Mouse (Mus musculus): ENCODE results near the gene Clpp. TPM values are rescaled to one million over a fixed set of nuclear protein-coding genes. Genes with fewer than 3 reads are reported as not detected.

Gene Clpp
- polyA plus RNA-seq, 2 experiments = 139 to 150 TPM

DNA sequence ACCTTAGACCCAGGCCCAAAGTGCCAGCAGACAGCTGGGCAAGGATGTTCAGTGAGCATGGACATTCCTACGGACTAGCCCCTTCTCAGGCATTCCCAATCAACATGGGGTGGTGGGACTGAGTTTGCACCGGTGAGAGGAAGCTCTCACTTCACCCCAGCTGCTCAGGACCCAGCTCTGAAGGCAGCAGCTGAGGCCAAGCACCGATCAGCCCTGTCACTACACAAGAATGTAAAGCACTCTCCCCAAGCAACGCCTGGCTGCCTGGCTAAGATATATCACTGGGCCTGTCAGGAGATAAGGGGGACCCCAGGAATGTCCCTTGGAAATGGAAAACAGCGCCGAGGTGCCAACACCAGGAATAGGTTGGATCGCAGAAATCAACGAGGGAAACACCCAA is 11.1 kb downstream of the Clpp start:
- H3K4me1 ChIP-seq (ENCODE audit: control insufficient read depth, insufficient read depth, low read length) = peaks cover 8% of the 10 kb centered on the region; the same call in 1 of the 2 replicates
- no peak overlapping the region for H3K4me3 ChIP-seq (replicated peaks; ENCODE audit: low read length)
- peaks cover 47% of the 10 kb centered on the region for H3K36me3 ChIP-seq (ENCODE audit: control insufficient read depth, insufficient read depth, low read length)
- ATAC-seq (ENCODE audit: low FRiP score, low read depth) = no peak
- H3K27me3 ChIP-seq (ENCODE audit: control insufficient read depth, insufficient read depth, low read length) = no peaks in the 10 kb centered on the region
- TF ChIP-seq POLR2A (IDR thresholded peaks at IDR 0.05; ENCODE audit: borderline replicate concordance, extremely low read depth, insufficient read depth, insufficient read length) = no peak
- WGBS = 74% methylated on average over 8 of the region's 8 CpGs
- H3K4me2 ChIP-seq (replicated peaks; ENCODE audit: low read depth, low read length, severe bottlenecking) = no peak overlapping the region
- DNase-seq (ENCODE audit: low spot score) = no peak
- H3K27ac ChIP-seq (replicated peaks; ENCODE audit: low read depth, low read length) = no peak overlapping the region
- no peaks in the 10 kb centered on the region for H3K9me3 ChIP-seq (ENCODE audit: control insufficient read depth, low read length)
- H3K9ac ChIP-seq (ENCODE audit: low read depth, low read length, severe bottlenecking) = no peak overlapping the region

DNA sequence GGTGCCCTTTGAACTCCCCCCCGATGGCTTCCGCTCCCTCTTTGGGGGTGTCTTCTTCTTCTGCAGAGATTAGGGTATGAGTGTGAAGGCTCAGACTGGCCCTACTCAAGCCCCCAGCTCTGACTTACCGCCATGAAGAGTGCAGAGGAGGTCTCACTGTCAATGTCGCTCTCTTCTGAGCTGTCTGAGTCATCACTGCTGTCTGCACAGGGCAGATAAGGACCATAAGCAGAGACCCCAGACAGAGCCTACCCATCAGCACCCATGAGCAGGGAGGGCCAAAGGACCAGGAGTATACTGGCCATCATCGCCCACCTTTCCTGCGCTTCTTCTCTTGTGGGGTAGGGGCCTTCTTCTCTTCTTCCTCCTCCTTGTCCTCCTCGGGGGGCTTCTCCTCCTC is 13.9 kb downstream of the Clpp start:
- no peaks in the 10 kb centered on the region for H3K27me3 ChIP-seq (ENCODE audit: control insufficient read depth, insufficient read depth, low read length)
- no peak for DNase-seq (ENCODE audit: low spot score)
- H3K9me3 ChIP-seq (ENCODE audit: control insufficient read depth, low read length) = no peaks in the 10 kb centered on the region
- peaks cover 71% of the 10 kb centered on the region for H3K36me3 ChIP-seq (ENCODE audit: control insufficient read depth, insufficient read depth, low read length)
- H3K27ac ChIP-seq (replicated peaks; ENCODE audit: low read depth, low read length) = no peak overlapping the region
- no peak for ATAC-seq (ENCODE audit: low FRiP score, low read depth)
- WGBS = 91% methylated on average over 7 of the region's 7 CpGs
- H3K9ac ChIP-seq (ENCODE audit: low read depth, low read length, severe bottlenecking) = no peak overlapping the region
- H3K4me2 ChIP-seq (replicated peaks; ENCODE audit: low read depth, low read length, severe bottlenecking) = no peak overlapping the region
- no peak overlapping the region for H3K4me3 ChIP-seq (replicated peaks; ENCODE audit: low read length)
- H3K4me1 ChIP-seq (ENCODE audit: control insufficient read depth, insufficient read depth, low read length) = no peaks in the 10 kb centered on the region
- no peak for TF ChIP-seq POLR2A (IDR thresholded peaks at IDR 0.05; ENCODE audit: borderline replicate concordance, extremely low read depth, insufficient read depth, insufficient read length)

DNA sequence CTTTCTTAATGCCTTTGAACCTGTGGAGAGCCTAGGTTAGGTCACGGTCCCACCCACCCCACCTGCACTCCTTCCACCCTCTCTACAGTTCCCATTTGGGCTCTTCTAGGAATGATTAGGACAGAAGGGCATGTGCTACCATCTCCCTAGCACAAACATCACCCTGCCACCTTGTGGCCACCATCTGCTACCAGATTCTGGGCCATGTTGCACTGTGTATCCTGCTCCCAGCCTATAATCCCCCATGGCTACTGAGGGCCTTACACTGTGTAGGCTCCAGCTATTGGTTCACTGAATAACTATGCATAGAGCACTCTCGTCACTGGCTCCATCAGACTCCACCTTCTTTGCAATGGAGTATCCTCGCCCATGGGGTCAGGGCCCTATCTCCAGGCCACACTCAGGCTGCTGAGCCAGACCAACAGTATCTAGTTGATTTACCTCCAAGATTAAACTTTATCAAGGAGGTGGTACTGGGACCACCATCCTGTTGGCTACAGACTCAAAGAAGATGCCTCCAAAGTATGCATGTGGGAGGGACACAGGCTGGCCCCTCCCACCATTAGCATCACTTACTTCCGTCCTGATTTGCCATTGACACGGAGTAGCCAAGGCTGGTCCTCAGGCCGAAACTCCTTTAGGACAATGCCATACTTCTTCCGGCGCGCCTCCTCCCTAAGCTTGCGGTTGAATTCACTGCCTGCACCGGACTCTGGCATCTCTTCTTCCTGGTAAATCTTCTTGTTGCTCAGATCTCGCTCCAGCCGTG is 17.2 kb downstream of the Clpp start:
- Histone ChIP-seq H3K4me1 (ENCODE audit: control insufficient read depth, insufficient read depth, low read length) (peaks cover 7% of the 10 kb centered on the region), H3K36me3 (ENCODE audit: control insufficient read depth, insufficient read depth, low read length) (peaks cover 62% of the 10 kb centered on the region), H3K4me2 (replicated peaks; ENCODE audit: low read depth, low read length, severe bottlenecking) (no peak overlapping the region), H3K9ac (ENCODE audit: low read depth, low read length, severe bottlenecking) (no peak overlapping the region), H3K4me3 (replicated peaks; ENCODE audit: low read length) (no peak overlapping the region), H3K9me3 (ENCODE audit: control insufficient read depth, low read length) (no peaks in the 10 kb centered on the region), H3K27ac (replicated peaks; ENCODE audit: low read depth, low read length) (no peak overlapping the region), H3K27me3 (ENCODE audit: control insufficient read depth, insufficient read depth, low read length) (no peaks in the 10 kb centered on the region)
- DNase-seq (ENCODE audit: low spot score) (no peak), ATAC-seq (ENCODE audit: low FRiP score, low read depth) (no peak)
- no peak for TF ChIP-seq POLR2A (IDR thresholded peaks at IDR 0.05; ENCODE audit: borderline replicate concordance, extremely low read depth, insufficient read depth, insufficient read length)
- 91% methylated on average over 13 of the region's 13 CpGs for WGBS

DNA sequence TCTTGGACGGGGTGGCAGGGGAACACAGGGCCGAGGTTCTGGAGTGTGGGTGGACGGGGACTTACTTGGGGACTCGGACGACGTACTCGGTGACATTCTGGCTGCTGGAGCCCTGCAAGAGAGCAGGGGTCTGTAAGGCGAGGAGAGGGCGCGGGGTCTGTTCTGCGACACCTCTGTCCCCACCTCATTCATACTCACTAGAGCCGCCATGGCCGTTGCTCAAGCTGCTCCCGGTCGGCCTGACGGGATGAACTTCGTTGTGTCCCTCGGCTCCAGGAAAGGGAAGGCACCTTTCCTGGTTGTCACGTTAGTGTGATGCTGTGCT is 20.8 kb downstream of the Clpp start:
- Histone ChIP-seq H3K27me3 (ENCODE audit: control insufficient read depth, insufficient read depth, low read length) (no peaks in the 10 kb centered on the region), H3K9me3 (ENCODE audit: control insufficient read depth, low read length) (no peaks in the 10 kb centered on the region), H3K4me1 (ENCODE audit: control insufficient read depth, insufficient read depth, low read length) (peaks cover 7% of the 10 kb centered on the region), H3K27ac (replicated peaks; ENCODE audit: low read depth, low read length) (0 out of 2 replicates have a peak overlapping the region, but pooled peaks have one; percentile 33), H3K36me3 (ENCODE audit: control insufficient read depth, insufficient read depth, low read length) (peaks cover 30% of the 10 kb centered on the region), H3K4me3 (replicated peaks; ENCODE audit: low read length) (peak overlapping the region; percentile 75), H3K4me2 (replicated peaks; ENCODE audit: low read depth, low read length, severe bottlenecking) (peak overlapping the region; percentile 83), H3K9ac (ENCODE audit: low read depth, low read length, severe bottlenecking) (peak overlapping the region; percentile 75)
- TF ChIP-seq POLR2A (IDR thresholded peaks at IDR 0.05; ENCODE audit: borderline replicate concordance, extremely low read depth, insufficient read depth, insufficient read length) = no peak
- DNase-seq (ENCODE audit: low spot score) (no peak), ATAC-seq (ENCODE audit: low FRiP score, low read depth) (peak; percentile 38)
- WGBS = 1% methylated on average over 19 of the region's 19 CpGs

DNA sequence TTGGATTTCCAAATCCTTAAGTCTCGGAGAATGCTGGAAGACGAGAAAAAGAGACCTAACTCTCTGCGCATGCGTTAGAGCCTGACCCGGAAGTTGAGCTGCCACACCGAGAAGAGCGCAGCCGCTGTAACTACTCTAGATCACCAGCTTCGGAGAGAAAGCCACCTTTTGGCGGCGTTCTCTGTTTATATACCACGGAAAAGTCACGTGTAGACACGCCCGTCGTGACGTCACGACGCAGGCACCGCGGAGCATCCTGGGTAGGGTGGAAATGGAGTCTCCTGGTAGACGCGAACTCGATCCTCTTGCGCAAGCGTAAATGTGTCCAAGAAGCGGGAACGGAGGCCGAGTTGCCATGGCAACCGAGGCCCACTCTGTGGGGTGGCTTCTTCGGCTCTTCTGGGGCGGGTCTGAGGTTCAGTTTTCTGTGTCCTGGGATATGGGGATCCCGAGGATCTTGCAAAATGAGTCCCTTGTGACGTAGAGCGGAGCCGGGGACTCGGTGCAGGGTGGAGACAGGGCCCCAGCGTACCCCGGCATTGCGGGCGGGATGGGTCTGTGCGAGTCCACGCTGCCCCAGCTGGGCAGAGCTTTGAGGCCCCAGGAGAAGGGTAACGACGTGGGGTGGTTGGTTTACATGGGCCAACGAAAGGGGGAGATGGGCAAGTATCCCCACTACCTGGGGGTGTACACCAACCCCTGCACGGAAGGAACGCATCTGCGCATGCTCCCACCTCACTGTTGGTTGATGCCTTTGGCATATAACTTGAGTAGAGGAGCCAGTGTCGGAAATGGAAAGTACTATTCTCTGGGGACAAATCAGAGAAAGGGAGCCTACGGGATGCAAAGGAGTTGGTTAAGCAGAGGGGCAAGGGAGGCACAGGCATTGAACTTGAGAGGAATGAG is 21.4 kb downstream of the Clpp start, which contains the start of the genes Gtf2f1 and Gm17949:
TSS of gene Gtf2f1 (minus strand) at position 53 of the 906 bp plus-strand sequence.
TSS of gene Gm17949 (plus strand) at position 234 of the 906 bp plus-strand sequence.
- ATAC-seq (ENCODE audit: low FRiP score, low read depth) (peak; percentile 94), DNase-seq (ENCODE audit: low spot score) (peak; percentile 98)
- under 1% methylated on average over 51 of the region's 51 CpGs for WGBS
- H3K36me3 ChIP-seq (ENCODE audit: control insufficient read depth, insufficient read depth, low read length) = peaks cover 25% of the 10 kb centered on the region
- peaks cover 7% of the 10 kb centered on the region for H3K4me1 ChIP-seq (ENCODE audit: control insufficient read depth, insufficient read depth, low read length)
- no peaks in the 10 kb centered on the region for H3K27me3 ChIP-seq (ENCODE audit: control insufficient read depth, insufficient read depth, low read length)
- no peaks in the 10 kb centered on the region for H3K9me3 ChIP-seq (ENCODE audit: control insufficient read depth, low read length)
- peak; percentile 100; the same call in 1 of the 2 replicates for TF ChIP-seq POLR2A (IDR thresholded peaks at IDR 0.05; ENCODE audit: borderline replicate concordance, extremely low read depth, insufficient read depth, insufficient read length)
- peak within 1 kb of the TSS; percentile 83 for H3K4me2 ChIP-seq (replicated peaks; ENCODE audit: low read depth, low read length, severe bottlenecking)
- peak within 1 kb of the TSS; percentile 91 for H3K27ac ChIP-seq (replicated peaks; ENCODE audit: low read depth, low read length)
- H3K4me3 ChIP-seq (replicated peaks; ENCODE audit: low read length) = peak within 1 kb of the TSS; percentile 75
- peak within 1 kb of the TSS; percentile 75 for H3K9ac ChIP-seq (ENCODE audit: low read depth, low read length, severe bottlenecking)
